Mouse (Mus musculus): Measurements from ENCODE around the gene Slc16a14. TPM values are rescaled to one million over a fixed set of nuclear protein-coding genes. Genes with fewer than 3 reads are reported as not detected.

Slc16a14 gene
- polyA plus RNA-seq, 1 experiment from 2014 or later, result 0.33 TPM

DNA sequence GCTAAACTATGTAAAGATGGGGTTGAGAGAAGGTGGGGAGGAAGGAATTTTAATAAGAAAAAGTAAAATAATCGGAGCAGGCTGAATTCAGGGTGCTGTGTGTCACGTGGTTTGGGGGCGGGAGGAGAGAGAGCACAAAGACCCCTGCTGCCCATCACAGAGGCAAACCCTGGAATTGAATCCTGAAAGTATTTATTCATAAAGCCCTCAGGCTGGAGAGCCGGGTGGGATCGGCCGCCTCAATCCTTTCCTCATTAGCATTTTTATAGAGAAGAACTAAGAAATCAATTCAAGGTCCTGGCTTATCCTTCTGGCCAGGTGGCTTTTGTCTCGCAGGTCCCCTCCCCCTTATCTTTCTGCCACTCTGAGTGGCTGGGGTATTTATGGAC, 44.9 kb downstream of the Slc16a14 start:
- no peaks in the 10 kb centered on the region for H3K27me3 ChIP-seq (ENCODE audit: control insufficient read depth, insufficient read depth, low read depth, low read length)
- H3K9ac ChIP-seq (ENCODE audit: low read length), result no peak overlapping the region
- no peak for ATAC-seq (ENCODE audit: low read depth)
- H3K4me3 ChIP-seq (ENCODE audit: low read length), result no peak overlapping the region
- no peaks in the 10 kb centered on the region for H3K9me3 ChIP-seq (ENCODE audit: control insufficient read depth, low read length)
- no peaks in the 10 kb centered on the region for H3K36me3 ChIP-seq (ENCODE audit: control insufficient read depth, insufficient read depth, low read length)
- WGBS, result 40% methylated on average over 7 of the region's 7 CpGs
- no peak overlapping the region for H3K27ac ChIP-seq (ENCODE audit: low read length)
- no peaks in the 10 kb centered on the region for H3K4me1 ChIP-seq (replicated peaks; ENCODE audit: control insufficient read depth, insufficient read depth, low read length)
- no peak overlapping the region for H3K4me2 ChIP-seq (ENCODE audit: low read depth, low read length)

DNA sequence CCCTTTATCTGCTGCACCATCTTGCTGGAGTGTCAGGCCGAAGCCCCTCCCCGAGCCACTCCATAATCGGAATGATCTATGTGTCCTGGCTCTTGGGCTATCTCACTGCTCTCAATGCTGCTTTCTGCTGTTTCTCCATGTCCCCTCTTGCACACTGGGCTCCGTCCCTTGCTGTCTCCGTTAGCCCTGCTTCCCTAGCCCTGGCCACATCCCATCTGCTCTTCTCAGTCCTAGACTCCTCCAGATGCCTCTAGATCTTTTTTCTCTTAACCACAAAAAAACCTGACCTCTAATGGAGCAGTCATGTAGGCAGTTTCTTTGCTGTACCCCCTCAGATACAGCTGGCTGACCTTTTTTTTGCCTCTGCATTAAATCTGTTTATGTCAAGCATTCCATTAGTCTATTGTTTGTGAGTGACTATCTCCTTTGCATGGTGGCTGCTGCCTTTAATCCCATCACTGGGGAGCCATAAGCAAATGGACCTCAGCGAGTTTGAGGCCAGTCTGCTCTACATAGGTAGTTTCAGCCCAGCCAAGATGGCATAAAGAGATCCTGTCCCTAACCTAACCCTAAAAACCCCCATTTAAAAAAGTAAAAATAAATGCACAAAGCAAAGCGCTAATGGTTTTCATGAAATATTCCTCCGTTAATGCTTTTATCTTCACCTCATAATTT, 45.5 kb downstream of the Slc16a14 start:
- Histone ChIP-seq H3K27me3 (ENCODE audit: control insufficient read depth, insufficient read depth, low read depth, low read length) (no peaks in the 10 kb centered on the region), H3K4me3 (ENCODE audit: low read length) (no peak overlapping the region), H3K4me1 (replicated peaks; ENCODE audit: control insufficient read depth, insufficient read depth, low read length) (no peaks in the 10 kb centered on the region), H3K36me3 (ENCODE audit: control insufficient read depth, insufficient read depth, low read length) (no peaks in the 10 kb centered on the region), H3K4me2 (ENCODE audit: low read depth, low read length) (no peak overlapping the region), H3K9me3 (ENCODE audit: control insufficient read depth, low read length) (no peaks in the 10 kb centered on the region), H3K9ac (ENCODE audit: low read length) (no peak overlapping the region), H3K27ac (ENCODE audit: low read length) (no peak overlapping the region)
- ATAC-seq (ENCODE audit: low read depth), result no peak
- 46% methylated on average over 8 of the region's 8 CpGs for WGBS

DNA sequence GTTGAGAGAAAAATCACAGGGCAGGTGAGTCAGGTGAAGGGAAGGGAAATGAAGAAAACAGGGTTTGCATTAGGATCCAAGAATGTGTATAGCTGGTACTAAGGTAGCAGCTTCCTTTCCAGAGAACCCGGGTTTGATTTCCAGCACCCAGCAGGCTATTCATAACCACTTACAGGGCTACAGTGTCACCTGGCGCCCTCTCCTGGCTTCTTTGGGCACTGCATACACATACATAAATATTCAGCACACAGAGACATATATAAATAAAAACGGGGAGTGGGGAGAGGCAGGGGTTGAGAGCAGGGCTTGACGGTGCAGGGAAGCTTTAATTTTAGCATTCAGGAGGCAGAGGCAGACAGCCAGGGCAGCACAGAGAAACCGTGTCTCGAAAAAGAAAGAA, 49.0 kb downstream of the Slc16a14 start:
- WGBS, result 77% methylated on average over 6 of the region's 6 CpGs
- no peak overlapping the region for H3K9ac ChIP-seq (ENCODE audit: low read length)
- H3K4me1 ChIP-seq (replicated peaks; ENCODE audit: control insufficient read depth, insufficient read depth, low read length), result no peaks in the 10 kb centered on the region
- H3K36me3 ChIP-seq (ENCODE audit: control insufficient read depth, insufficient read depth, low read length), result no peaks in the 10 kb centered on the region
- H3K27me3 ChIP-seq (ENCODE audit: control insufficient read depth, insufficient read depth, low read depth, low read length), result no peaks in the 10 kb centered on the region
- no peak for ATAC-seq (ENCODE audit: low read depth)
- no peak overlapping the region for H3K27ac ChIP-seq (ENCODE audit: low read length)
- no peak overlapping the region for H3K4me3 ChIP-seq (ENCODE audit: low read length)
- no peaks in the 10 kb centered on the region for H3K9me3 ChIP-seq (ENCODE audit: control insufficient read depth, low read length)
- no peak overlapping the region for H3K4me2 ChIP-seq (ENCODE audit: low read depth, low read length)

DNA sequence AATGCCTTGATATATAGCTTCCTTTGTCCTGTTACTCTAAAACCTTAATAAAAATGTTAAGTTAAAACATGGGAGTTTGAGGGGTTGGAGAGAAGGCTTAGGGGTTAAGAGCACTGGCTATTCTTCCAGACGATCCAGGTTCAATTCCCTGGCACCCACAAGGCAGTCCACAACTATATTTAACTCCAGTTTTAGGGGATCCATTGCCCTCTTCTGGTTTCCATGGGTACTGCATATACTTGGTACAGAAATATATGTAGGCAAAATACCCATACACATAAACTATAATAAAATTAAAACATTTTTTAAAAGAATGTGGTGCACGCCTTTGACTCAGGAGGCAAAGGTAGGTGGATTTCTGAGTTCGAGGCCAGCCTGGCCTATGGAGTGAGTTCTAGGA, 49.8 kb downstream of the Slc16a14 start:
- WGBS, result 74% methylated on average over 3 of the region's 3 CpGs

DNA sequence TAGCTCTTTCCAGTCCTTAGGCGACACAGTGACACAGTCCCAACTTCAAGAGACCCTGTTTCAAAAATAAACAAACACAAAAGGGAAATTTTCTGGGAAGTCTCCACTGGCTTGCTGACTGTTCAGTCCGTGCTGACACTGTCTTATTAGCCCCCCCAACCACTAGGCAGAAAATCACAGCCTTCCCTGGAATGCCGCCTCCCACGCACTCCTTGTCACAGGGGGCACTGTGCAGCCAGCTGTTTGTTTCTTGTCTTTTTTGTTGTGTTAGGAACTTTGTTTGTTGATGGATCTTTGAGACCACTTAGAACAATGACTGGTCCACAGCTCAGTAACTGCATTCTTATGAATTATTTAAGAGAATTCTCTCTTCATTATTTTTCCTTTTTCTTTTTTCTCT, 51.0 kb downstream of the Slc16a14 start:
- Histone ChIP-seq H3K4me1 (replicated peaks; ENCODE audit: control insufficient read depth, insufficient read depth, low read length) (no peaks in the 10 kb centered on the region), H3K9ac (ENCODE audit: low read length) (no peak overlapping the region), H3K27ac (ENCODE audit: low read length) (no peak overlapping the region), H3K27me3 (ENCODE audit: control insufficient read depth, insufficient read depth, low read depth, low read length) (no peaks in the 10 kb centered on the region), H3K4me3 (ENCODE audit: low read length) (no peak overlapping the region), H3K4me2 (ENCODE audit: low read depth, low read length) (no peak overlapping the region), H3K9me3 (ENCODE audit: control insufficient read depth, low read length) (no peaks in the 10 kb centered on the region), H3K36me3 (ENCODE audit: control insufficient read depth, insufficient read depth, low read length) (no peaks in the 10 kb centered on the region)
- 54% methylated on average over 4 of the region's 4 CpGs for WGBS
- no peak for ATAC-seq (ENCODE audit: low read depth)

More for the DNA sequence above, 49.8 kb downstream of the Slc16a14 start:
- H3K36me3 ChIP-seq (ENCODE audit: control insufficient read depth, insufficient read depth, low read length), result no peaks in the 10 kb centered on the region
- no peaks in the 10 kb centered on the region for H3K4me1 ChIP-seq (replicated peaks; ENCODE audit: control insufficient read depth, insufficient read depth, low read length)
- H3K27ac ChIP-seq (ENCODE audit: low read length), result no peak overlapping the region
- ATAC-seq (ENCODE audit: low read depth), result no peak
- H3K9me3 ChIP-seq (ENCODE audit: control insufficient read depth, low read length), result no peaks in the 10 kb centered on the region
- no peak overlapping the region for H3K4me2 ChIP-seq (ENCODE audit: low read depth, low read length)
- no peaks in the 10 kb centered on the region for H3K27me3 ChIP-seq (ENCODE audit: control insufficient read depth, insufficient read depth, low read depth, low read length)
- no peak overlapping the region for H3K9ac ChIP-seq (ENCODE audit: low read length)
- no peak overlapping the region for H3K4me3 ChIP-seq (ENCODE audit: low read length)

DNA sequence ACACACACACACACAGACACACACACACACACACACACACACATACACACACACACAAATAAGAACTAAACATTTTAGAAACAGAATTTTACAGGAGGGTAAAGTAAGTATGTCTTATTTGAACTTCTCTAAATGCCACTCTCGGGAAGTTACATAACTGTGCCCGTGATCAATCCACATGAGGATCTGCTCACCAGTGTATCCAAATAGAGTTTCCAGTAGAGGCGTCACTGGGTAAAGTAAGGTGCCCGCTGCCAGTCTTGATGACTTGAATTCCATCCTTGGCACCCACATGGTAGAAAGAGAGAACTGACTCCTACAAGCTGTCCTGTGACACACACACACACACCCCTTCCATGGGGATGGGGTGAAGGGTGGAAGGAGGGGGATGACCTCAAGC, 52.0 kb downstream of the Slc16a14 start:
- no peak overlapping the region for H3K4me2 ChIP-seq (ENCODE audit: low read depth, low read length)
- H3K27ac ChIP-seq (ENCODE audit: low read length), result no peak overlapping the region
- no peak for ATAC-seq (ENCODE audit: low read depth)
- no peak overlapping the region for H3K4me3 ChIP-seq (ENCODE audit: low read length)
- H3K9me3 ChIP-seq (ENCODE audit: control insufficient read depth, low read length), result no peaks in the 10 kb centered on the region
- no peaks in the 10 kb centered on the region for H3K4me1 ChIP-seq (replicated peaks; ENCODE audit: control insufficient read depth, insufficient read depth, low read length)
- no peaks in the 10 kb centered on the region for H3K27me3 ChIP-seq (ENCODE audit: control insufficient read depth, insufficient read depth, low read depth, low read length)
- H3K36me3 ChIP-seq (ENCODE audit: control insufficient read depth, insufficient read depth, low read length), result no peaks in the 10 kb centered on the region
- 74% methylated on average over 4 of the region's 4 CpGs for WGBS
- H3K9ac ChIP-seq (ENCODE audit: low read length), result no peak overlapping the region

DNA sequence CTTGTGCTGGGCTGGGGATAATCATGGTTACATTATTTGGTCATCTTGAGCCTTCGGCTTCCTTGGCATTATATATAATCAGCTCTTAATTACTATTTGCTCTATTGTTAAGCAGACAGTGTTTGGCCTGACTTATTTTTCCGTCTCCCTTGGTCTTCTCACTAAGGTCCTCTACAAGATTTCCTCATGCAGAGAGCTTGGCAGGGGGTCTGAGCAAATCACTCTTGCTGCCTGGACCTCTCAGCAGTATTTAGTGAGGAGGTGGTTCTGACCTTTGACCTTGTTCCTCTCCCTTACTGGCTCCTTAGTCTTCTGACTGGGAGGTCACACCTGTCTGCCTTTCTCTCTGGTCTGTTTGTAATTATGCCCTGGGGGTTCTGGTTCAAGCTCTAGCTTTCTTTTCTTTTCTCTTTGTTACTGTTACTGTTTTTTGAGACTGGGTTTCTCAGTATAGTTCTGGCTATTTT, 52.8 kb downstream of the Slc16a14 start:
- WGBS, result 74% methylated on average over 2 of the region's 2 CpGs
- H3K4me3 ChIP-seq (ENCODE audit: low read length), result no peak overlapping the region
- no peak for ATAC-seq (ENCODE audit: low read depth)

DNA sequence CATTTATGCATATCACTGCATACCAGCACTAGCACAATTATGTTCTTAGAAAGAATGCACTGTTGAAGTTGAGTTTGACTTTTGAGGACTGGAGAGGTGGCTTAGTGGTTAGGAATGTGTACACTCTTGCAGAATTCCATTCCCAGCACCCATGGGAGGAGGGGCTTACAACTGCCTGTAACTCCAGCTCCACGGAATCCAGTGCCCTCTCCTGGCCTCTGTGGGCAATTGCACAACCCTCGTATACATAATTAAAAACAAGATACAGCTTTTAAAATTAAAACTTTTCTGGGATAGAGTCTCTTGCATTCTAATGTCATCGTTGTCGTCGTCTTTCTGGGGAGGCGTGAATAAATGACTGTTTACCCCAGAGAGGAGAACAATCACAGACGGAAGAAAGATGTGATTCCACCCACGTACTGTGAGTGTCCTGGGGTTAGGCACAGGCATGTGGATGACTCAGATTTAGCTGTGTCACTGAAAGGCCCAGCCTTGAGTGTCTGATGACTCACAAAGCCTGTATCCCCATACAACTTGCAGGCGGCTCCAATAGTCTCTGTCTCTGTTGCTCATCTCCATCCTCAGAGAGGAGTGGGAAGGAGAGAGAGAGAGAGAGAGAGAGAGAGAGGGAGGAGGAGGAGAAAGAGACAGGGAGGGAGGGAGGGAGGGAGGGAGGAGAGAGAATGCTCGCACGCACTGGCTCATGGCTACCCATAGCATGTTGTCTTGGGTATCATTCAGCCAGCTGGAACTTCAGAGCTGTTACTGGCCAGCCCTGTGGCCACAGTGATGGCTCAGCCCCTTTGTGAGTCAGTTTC, 53.5 kb downstream of the Slc16a14 start:
- Histone ChIP-seq H3K9ac (ENCODE audit: low read length) (no peak overlapping the region), H3K36me3 (ENCODE audit: control insufficient read depth, insufficient read depth, low read length) (no peaks in the 10 kb centered on the region), H3K27me3 (ENCODE audit: control insufficient read depth, insufficient read depth, low read depth, low read length) (no peaks in the 10 kb centered on the region), H3K4me3 (ENCODE audit: low read length) (no peak overlapping the region), H3K9me3 (ENCODE audit: control insufficient read depth, low read length) (no peaks in the 10 kb centered on the region), H3K4me1 (replicated peaks; ENCODE audit: control insufficient read depth, insufficient read depth, low read length) (no peaks in the 10 kb centered on the region), H3K4me2 (ENCODE audit: low read depth, low read length) (no peak overlapping the region), H3K27ac (ENCODE audit: low read length) (no peak overlapping the region)
- no peak for ATAC-seq (ENCODE audit: low read depth)
- 64% methylated on average over 11 of the region's 11 CpGs for WGBS

More for the DNA sequence above, 52.8 kb downstream of the Slc16a14 start:
- H3K27ac ChIP-seq (ENCODE audit: low read length), result no peak overlapping the region
- H3K4me2 ChIP-seq (ENCODE audit: low read depth, low read length), result no peak overlapping the region
- H3K27me3 ChIP-seq (ENCODE audit: control insufficient read depth, insufficient read depth, low read depth, low read length), result no peaks in the 10 kb centered on the region
- no peak overlapping the region for H3K9ac ChIP-seq (ENCODE audit: low read length)
- H3K36me3 ChIP-seq (ENCODE audit: control insufficient read depth, insufficient read depth, low read length), result no peaks in the 10 kb centered on the region
- no peaks in the 10 kb centered on the region for H3K9me3 ChIP-seq (ENCODE audit: control insufficient read depth, low read length)
- no peaks in the 10 kb centered on the region for H3K4me1 ChIP-seq (replicated peaks; ENCODE audit: control insufficient read depth, insufficient read depth, low read length)

DNA sequence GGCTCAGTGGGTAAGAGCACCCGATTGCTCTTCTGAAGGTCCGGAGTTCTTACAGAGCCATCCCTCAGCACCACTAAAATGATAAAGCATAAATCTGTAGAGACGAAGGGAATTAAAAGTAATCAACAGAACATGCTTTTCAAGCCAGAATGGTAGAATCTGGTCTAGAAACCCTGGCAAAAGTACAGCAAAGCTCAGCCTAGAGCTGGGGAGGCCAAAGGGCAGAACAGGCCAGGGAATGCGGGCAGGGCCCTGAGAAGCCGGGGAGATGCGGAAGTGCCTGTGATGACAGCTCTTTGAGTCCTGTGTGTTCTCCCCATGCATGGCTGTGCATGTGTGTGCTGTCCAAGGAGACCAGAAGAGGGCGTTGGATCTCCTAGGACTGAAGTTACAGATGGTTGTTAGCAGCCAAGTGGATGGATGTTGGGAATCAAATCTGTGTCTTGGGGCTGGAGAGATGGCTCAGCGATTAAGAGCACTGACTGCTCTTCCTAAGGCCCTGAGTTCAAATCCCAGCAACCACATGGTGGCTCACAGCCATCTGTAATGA, 55.3 kb downstream of the Slc16a14 start:
- H3K4me1 ChIP-seq (replicated peaks; ENCODE audit: control insufficient read depth, insufficient read depth, low read length), result no peaks in the 10 kb centered on the region
- no peak overlapping the region for H3K27ac ChIP-seq (ENCODE audit: low read length)
- H3K9me3 ChIP-seq (ENCODE audit: control insufficient read depth, low read length), result no peaks in the 10 kb centered on the region
- H3K27me3 ChIP-seq (ENCODE audit: control insufficient read depth, insufficient read depth, low read depth, low read length), result no peaks in the 10 kb centered on the region
- H3K4me2 ChIP-seq (ENCODE audit: low read depth, low read length), result no peak overlapping the region
- no peak for ATAC-seq (ENCODE audit: low read depth)
- no peak overlapping the region for H3K9ac ChIP-seq (ENCODE audit: low read length)
- 87% methylated on average over 8 of the region's 8 CpGs for WGBS
- no peaks in the 10 kb centered on the region for H3K36me3 ChIP-seq (ENCODE audit: control insufficient read depth, insufficient read depth, low read length)
- H3K4me3 ChIP-seq (ENCODE audit: low read length), result no peak overlapping the region

Measured in lung, embryonic 16.5 days (tissue).